Mouse (Mus musculus) CH12.LX (cell line): ENCODE data around the gene Rab36. TPM values are rescaled to one million over a fixed set of nuclear protein-coding genes. Genes with fewer than 3 reads are reported as not detected.

ENCODE experiments used
- DNase-seq: peaks from one replicate; pipeline ENCODE4 v3.0.0-alpha.2; 2013; ENCODE audit errors: extremely low read depth
- H3K27ac ChIP-seq: 2 replicates; pipeline ENCODE4 v1.5.1; 2012; ENCODE audit warnings: low read depth, mild to moderate bottlenecking, control low read depth, moderate library complexity; ENCODE audit not compliant: insufficient read depth
- H3K27me3 ChIP-seq: replicated peaks from 2 replicates; pipeline ENCODE3; 2012; ENCODE audit warnings: inconsistent platforms
- H3K36me3 ChIP-seq, 2 experiments: replicated peaks in 1 of 2; 2 replicates each; pipeline versions ENCODE3 to v1.6.1; 2012; ENCODE audit warnings: inconsistent platforms in 1 of 2, low read length in 1 of 2, mild to moderate bottlenecking in 1 of 2, mixed read lengths in 1 of 2, moderate library complexity in 1 of 2; ENCODE audit not compliant: control insufficient read depth in 1 of 2, insufficient read depth in 1 of 2
- H3K4me1 ChIP-seq, 2 experiments: 2 replicates each; pipeline ENCODE4 v1.6.1; 2012; ENCODE audit warnings: inconsistent platforms in 1 of 2, moderate library complexity in 1 of 2; ENCODE audit not compliant: insufficient read depth in 2 of 2, control insufficient read depth in 1 of 2
- H3K4me2 ChIP-seq: 2 replicates; pipeline ENCODE4 v1.6.1; 2012; ENCODE audit warnings: low read depth, mild to moderate bottlenecking, control low read depth; ENCODE audit not compliant: poor library complexity, insufficient read depth, severe bottlenecking
- H3K4me3 ChIP-seq, 3 experiments: fragments of 150-350 bp in 1 of 3; sonication (generic) in 1 of 3; replicated peaks in 1 of 3; 2 replicates each; pipeline versions ENCODE3 to v1.5.1; 2011 to 2012; ENCODE audit warnings: low read depth in 2 of 3, low read length in 2 of 3, mild to moderate bottlenecking in 2 of 3, moderate library complexity in 2 of 3, control low read depth in 1 of 3, improper control_type of control experiment in 1 of 3, inconsistent platforms in 1 of 3, mixed read lengths in 1 of 3; ENCODE audit not compliant: poor library complexity in 1 of 3
- H3K79me2 ChIP-seq: replicated peaks from 2 replicates; pipeline ENCODE4 v1.6.1; 2012; ENCODE audit warnings: mild to moderate bottlenecking, moderate library complexity; ENCODE audit not compliant: control insufficient read depth, poor library complexity, insufficient read depth, severe bottlenecking; ENCODE audit errors: extremely low read depth
- H3K9ac ChIP-seq: 2 replicates; pipeline ENCODE4 v1.6.1; 2012; ENCODE audit warnings: low read depth, mild to moderate bottlenecking, control low read depth, moderate library complexity; ENCODE audit not compliant: insufficient read depth
- H3K9me3 ChIP-seq: replicated peaks from 2 replicates; pipeline ENCODE3; 2012; ENCODE audit warnings: low read length, inconsistent platforms, mixed read lengths
- CHD1 ChIP-seq: IDR thresholded peaks from 2 replicates; pipeline ENCODE4 v1.6.1; 2012; ENCODE audit warnings: low read depth, low read length, improper control_type of control experiment, inconsistent platforms
- GABPA ChIP-seq: IDR thresholded peaks from 2 replicates; pipeline ENCODE4 v1.6.1; 2012; ENCODE audit warnings: low read depth, low read length, improper control_type of control experiment, inconsistent platforms; ENCODE audit not compliant: insufficient replicate concordance
- HCFC1 ChIP-seq: IDR thresholded peaks from 2 replicates; pipeline ENCODE4 v1.6.1; 2012; ENCODE audit warnings: low read depth, mild to moderate bottlenecking, inconsistent platforms, low read length, improper control_type of control experiment
- KAT2A ChIP-seq: IDR thresholded peaks from 2 replicates; pipeline ENCODE4 v1.6.1; 2012; ENCODE audit warnings: low read length, improper control_type of control experiment, inconsistent platforms; ENCODE audit not compliant: insufficient replicate concordance
- MAFK ChIP-seq: IDR thresholded peaks from 2 replicates; pipeline ENCODE4 v1.6.1; 2011; ENCODE audit warnings: low read length, improper control_type of control experiment; ENCODE audit not compliant: insufficient replicate concordance
- MAZ ChIP-seq: IDR thresholded peaks from 2 replicates; pipeline ENCODE4 v1.6.1; 2012; ENCODE audit warnings: low read depth, mild to moderate bottlenecking, inconsistent platforms, low read length, improper control_type of control experiment, moderate library complexity
- NELFE ChIP-seq: IDR thresholded peaks from 2 replicates; pipeline ENCODE4 v1.6.1; 2011; ENCODE audit warnings: low read depth, low read length, improper control_type of control experiment
- POLR2A ChIP-seq: IDR thresholded peaks from 2 replicates; pipeline ENCODE4 v1.6.1; 2011; ENCODE audit warnings: low read depth, mild to moderate bottlenecking, improper control_type of control experiment, low read length
- RAD21 ChIP-seq: IDR thresholded peaks from 2 replicates; pipeline ENCODE4 v1.6.1; 2011; ENCODE audit warnings: low read depth, mild to moderate bottlenecking, low read length, improper control_type of control experiment, moderate library complexity
- RCOR1 ChIP-seq: conservative IDR thresholded peaks from 2 replicates; pipeline ENCODE4 v1.6.1; 2012; ENCODE audit warnings: low read depth, mild to moderate bottlenecking, inconsistent platforms, low read length, improper control_type of control experiment
- SIN3A ChIP-seq: IDR thresholded peaks from 2 replicates; pipeline ENCODE4 v1.6.1; 2012; ENCODE audit warnings: low read length, improper control_type of control experiment, inconsistent platforms
- SMC3 ChIP-seq: IDR thresholded peaks from 2 replicates; pipeline ENCODE4 v1.6.1; 2011; ENCODE audit warnings: low read depth, low read length, improper control_type of control experiment
- TCF12 ChIP-seq: IDR thresholded peaks from 2 replicates; pipeline ENCODE4 v1.6.1; 2014; ENCODE audit warnings: low read depth, mild to moderate bottlenecking, inconsistent platforms, low read length, improper control_type of control experiment
- UBTF ChIP-seq: IDR thresholded peaks from 2 replicates; pipeline ENCODE4 v1.6.1; 2012; ENCODE audit warnings: low read depth, mild to moderate bottlenecking, inconsistent platforms, low read length, improper control_type of control experiment, moderate library complexity
- USF1 ChIP-seq: IDR thresholded peaks from 2 replicates; pipeline ENCODE4 v1.6.1; 2014; ENCODE audit warnings: low read depth, mild to moderate bottlenecking, inconsistent platforms, low read length, improper control_type of control experiment
- ZC3H11A ChIP-seq: IDR thresholded peaks from 2 replicates; pipeline ENCODE4 v1.6.1; 2012; ENCODE audit warnings: low read depth, mild to moderate bottlenecking, inconsistent platforms, low read length, improper control_type of control experiment
- ZKSCAN1 ChIP-seq: IDR thresholded peaks from 2 replicates; pipeline ENCODE4 v1.6.1; 2012; ENCODE audit warnings: low read depth, inconsistent platforms, low read length, improper control_type of control experiment, borderline replicate concordance
- dilution Hi-C: fragments of 300-500 bp; cut with MboI; formaldehyde crosslinking; loops from 2 replicates; pipeline ENCODE4 v1.14.3; 2020; ENCODE audit warnings: low sequenced_read_pairs; ENCODE audit not compliant: extremely low pct_unique_long_range_greater_than_20kb, extremely low pct_ligation_motif_present
- in situ Hi-C: fragments of 300-500 bp; cut with MboI; formaldehyde crosslinking; loops from 3 replicates; pipeline ENCODE4 v1.14.3; 2019; ENCODE audit warnings: low sequenced_read_pairs, low pct_ligation_motif_present, low pct_unique_long_range_greater_than_20kb, mixed read lengths
- polyA plus RNA-seq: library from polyadenylated mRNA; unstranded; fragments of >175 nt; gene quantifications from 2 replicates; pipeline ENCODE4 v1.2.1, GENCODE M21; 2012; ENCODE audit warnings: low read depth; ENCODE audit not compliant: insufficient read length
- total RNA-seq, 2 experiments: library from RNA; depleted of rRNA; stranded (reverse); fragments of 300-350 nt in 1 of 2; fragments of >200 nt in 1 of 2; gene quantifications; 2 replicates each; pipeline ENCODE4 v1.2.3; 2012 to 2014

Rab36 gene
- total and polyA plus RNA-seq, 3 experiments = 0.34 to 1.2 (median 0.59) TPM

DNA sequence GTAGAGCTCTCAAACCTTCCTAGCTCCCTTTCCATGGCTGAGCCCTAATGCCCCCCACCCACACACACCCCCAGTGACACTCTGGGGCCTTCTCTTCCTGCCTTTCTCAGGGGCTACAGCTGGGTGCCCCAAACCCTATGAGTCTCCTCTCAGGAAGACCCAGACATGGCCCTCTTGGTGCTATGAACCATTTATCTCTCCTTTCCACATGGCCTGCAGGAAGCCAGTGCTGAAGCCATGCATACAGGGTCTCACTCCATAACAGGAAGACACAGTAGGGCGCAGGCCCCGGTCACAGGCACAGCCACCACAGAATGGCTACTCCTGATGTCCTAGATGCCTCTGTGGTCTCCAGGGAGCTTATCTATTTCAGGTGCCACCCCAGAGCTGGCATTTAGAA is 66.6 kb downstream of the Rab36 start:
- in situ Hi-C loops (no loop called here), dilution Hi-C loops (no loop called here)

More for the DNA sequence above, 66.6 kb downstream of the Rab36 start:
- no peak overlapping the region for H3K9ac ChIP-seq
- no peak for DNase-seq
- H3K4me2 ChIP-seq = no peak overlapping the region
- TF ChIP-seq SMC3 = no peak
- no peak for TF ChIP-seq SIN3A
- no peak for TF ChIP-seq MAZ
- no peak for TF ChIP-seq HCFC1
- TF ChIP-seq RCOR1 = no peak
- TF ChIP-seq UBTF = no peak
- no peak for TF ChIP-seq RAD21
- no peak for TF ChIP-seq POLR2A
- TF ChIP-seq ZC3H11A = no peak
- no peak for TF ChIP-seq USF1
- no peak for TF ChIP-seq TCF12
- no peak for TF ChIP-seq GABPA
- no peak for TF ChIP-seq MAFK
- no peak for TF ChIP-seq ZKSCAN1
- no peak for TF ChIP-seq NELFE
- TF ChIP-seq CHD1 = no peak
- no peak for TF ChIP-seq KAT2A
- no peak overlapping the region for H3K4me3 ChIP-seq
- no peak overlapping the region for H3K27ac ChIP-seq
- peaks cover 0 to 37% of the 10 kb centered on the region in 2 experiments for H3K36me3 ChIP-seq
- H3K79me2 ChIP-seq = peaks cover 4% of the 10 kb centered on the region; the same call in 1 of the 2 replicates
- H3K9me3 ChIP-seq = no peaks in the 10 kb centered on the region
- H3K27me3 ChIP-seq = no peaks in the 10 kb centered on the region
- peaks cover 30 to 63% of the 10 kb centered on the region in 2 experiments for H3K4me1 ChIP-seq

Other genes starting within 250 kb of the Rab36 start
- gene Gnaz, start 69.9 kb upstream of the Rab36 start, total RNA-seq (2012; rRNA removed) = 36.9 and 49.9 TPM in 2 replicates
- gene Gnaz, start 69.9 kb upstream of the Rab36 start, total RNA-seq (2014; rRNA removed) = 4.3 and 5.5 TPM in 2 replicates
- gene Gnaz, start 69.9 kb upstream of the Rab36 start, polyA plus RNA-seq = 2.7 TPM in 2 replicates
- 0.13 TPM in 1 of 2 replicates, not detected in the other for gene Rsph14, start 4.5 kb upstream of the Rab36 start, total RNA-seq (2012; rRNA removed)
- not detected in 2 replicates for gene Rsph14, start 4.5 kb upstream of the Rab36 start, total RNA-seq (2014; rRNA removed)
- not detected in 2 replicates for gene Rsph14, start 4.5 kb upstream of the Rab36 start, polyA plus RNA-seq
- gene Bcr, start 23.5 kb downstream of the Rab36 start, total RNA-seq (2012; rRNA removed) = 18.2 and 22.1 TPM in 2 replicates
- 4.0 and 4.3 TPM in 2 replicates for gene Bcr, start 23.5 kb downstream of the Rab36 start, total RNA-seq (2014; rRNA removed)
- 18.6 and 20.0 TPM in 2 replicates for gene Bcr, start 23.5 kb downstream of the Rab36 start, polyA plus RNA-seq
- gene Specc1l, start 175.0 kb downstream of the Rab36 start, total RNA-seq (2012; rRNA removed) = 21.0 and 21.1 TPM in 2 replicates
- 15.3 and 18.6 TPM in 2 replicates for gene Specc1l, start 175.0 kb downstream of the Rab36 start, total RNA-seq (2014; rRNA removed)
- 23.6 and 25.1 TPM in 2 replicates for gene Specc1l, start 175.0 kb downstream of the Rab36 start, polyA plus RNA-seq